Mouse (Mus musculus) urinary bladder, adult 18-20 months (tissue): Measurements from ENCODE around the gene Paxip1.
A peak's percentile ranks its signal among the peaks of the same experiment; 100 is the strongest.

Experiments used
- DNase-seq, 2 experiments: peaks; one replicate each; pipeline ENCODE4 v3.0.0; 2022; ENCODE audit warnings: low spot score in 2 of 2, mixed read lengths in 2 of 2

The Paxip1 gene

DNA sequence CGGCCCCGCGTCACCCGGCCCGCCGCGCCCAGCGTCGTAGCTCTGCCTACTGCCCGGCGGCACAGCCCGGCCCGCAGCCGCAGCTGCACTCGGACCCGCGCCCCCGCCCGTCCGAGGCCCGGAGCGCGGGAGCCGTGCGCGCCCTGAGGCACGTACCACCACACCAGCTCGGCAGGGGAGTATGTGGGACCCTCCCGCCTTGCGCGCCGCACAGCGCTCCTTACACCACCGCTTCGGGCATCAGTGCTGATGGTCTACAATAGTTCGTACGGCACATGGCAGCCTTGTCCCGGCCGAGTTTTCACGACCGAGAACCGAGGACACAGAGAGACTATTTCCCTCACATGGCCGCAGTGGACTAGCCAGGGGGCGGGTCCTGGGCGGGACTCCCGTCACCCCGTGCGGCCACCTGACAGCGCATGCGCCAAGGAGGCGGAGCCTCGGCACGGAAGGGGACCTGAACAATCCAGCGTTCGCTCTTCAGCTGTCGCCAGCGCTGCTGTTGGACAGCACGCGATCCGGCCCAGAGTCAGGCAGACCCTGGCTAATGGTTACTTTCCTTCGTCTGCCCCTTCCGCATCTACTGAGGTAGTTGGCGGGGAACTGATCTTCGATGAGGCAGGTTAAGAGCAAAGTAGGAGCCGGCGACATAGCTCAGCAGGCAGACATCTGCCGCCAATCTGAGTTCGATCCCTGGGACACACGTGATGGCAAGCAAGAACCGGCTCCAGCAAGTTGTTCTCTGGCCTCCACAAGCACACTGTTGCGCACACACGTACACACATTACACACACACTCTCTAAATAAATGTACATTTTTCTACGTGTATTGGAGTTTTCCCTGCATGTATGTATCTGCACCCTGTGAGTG lies at the start of gene Paxip1:
TSS of gene Paxip1 (minus strand) at position 389 of the 870 bp plus-strand sequence.
- peak; percentile 93 to 98 for DNase-seq

DNA sequence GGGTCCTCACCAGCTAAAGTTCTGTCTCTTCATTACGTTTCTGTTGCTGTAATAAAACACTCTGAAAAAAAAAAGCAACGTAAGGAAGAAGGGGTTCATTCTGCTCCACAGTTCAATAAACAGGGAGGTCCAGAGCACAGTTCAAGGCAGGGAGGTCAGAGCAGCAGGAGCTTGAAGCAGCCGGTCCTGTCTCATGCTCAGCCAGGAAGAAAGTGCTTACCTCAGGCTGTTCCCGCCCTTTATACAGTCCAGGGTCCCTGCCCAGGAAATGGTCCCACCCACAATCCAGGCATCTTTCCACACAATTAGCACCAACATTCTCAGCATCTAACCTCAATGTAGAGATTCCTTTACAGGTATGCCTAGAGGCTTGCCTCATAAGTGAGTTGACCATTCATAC lies 46.6 kb upstream of the Paxip1 start:
- DNase-seq = no peak

DNA sequence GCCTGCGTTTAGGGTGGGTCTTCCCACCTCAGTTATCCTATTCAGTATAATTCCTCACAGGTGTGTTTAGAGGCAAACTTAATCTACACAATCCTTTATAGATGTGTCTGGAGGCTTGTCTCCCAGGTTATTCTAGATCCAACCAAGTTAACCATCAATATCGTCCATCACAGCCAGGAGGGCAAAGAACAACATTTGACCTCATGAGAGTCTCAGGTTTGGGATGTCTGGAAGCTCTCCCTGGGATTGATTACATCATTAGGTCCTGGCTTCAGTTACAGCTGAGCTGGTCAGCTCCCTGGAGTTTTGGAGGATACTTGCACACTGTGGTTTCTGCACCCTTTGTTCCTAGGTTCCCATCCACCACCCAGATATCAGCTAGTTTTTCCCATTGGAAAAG lies 43.6 kb upstream of the Paxip1 start:
- DNase-seq = no peak

DNA sequence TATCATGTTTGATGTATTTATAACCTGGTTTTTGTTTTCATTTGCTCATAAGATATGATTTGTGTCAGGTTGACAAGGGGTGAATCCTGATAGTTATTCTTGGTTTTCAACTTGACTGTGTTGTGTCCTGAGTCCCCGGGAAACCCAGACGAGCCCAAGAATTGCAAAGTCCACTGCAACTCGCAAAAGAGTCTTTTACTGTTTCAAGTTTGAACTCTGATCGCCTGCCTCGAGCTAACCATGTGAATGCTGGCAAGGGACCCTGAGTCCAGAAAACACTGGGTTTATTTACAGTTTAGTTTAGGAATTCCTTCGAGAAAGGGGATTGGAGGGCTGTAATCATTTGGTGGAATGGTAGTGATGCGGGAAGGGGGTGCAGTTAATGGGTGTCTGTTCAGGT lies 36.5 kb upstream of the Paxip1 start:
- DNase-seq = no peak

DNA sequence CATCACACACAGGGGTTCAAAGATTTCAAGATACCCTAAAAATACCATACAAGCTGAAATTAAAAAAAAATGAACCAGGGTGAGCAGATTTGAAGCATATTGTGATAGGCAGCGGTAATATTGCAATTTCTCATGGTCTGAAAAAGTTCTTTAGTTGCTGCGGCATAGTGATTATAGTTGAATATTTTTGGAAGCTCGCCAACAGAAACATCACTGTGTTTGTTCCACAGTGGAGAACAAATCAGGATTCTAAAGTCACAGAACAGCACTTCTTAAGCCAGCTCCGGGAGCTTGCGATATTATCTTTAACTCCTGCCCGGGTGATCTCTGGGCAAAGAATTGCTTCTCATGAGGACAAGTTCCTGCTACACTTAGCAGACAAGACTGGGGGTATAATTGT lies 29.7 kb upstream of the Paxip1 start:
- no peak for DNase-seq

DNA sequence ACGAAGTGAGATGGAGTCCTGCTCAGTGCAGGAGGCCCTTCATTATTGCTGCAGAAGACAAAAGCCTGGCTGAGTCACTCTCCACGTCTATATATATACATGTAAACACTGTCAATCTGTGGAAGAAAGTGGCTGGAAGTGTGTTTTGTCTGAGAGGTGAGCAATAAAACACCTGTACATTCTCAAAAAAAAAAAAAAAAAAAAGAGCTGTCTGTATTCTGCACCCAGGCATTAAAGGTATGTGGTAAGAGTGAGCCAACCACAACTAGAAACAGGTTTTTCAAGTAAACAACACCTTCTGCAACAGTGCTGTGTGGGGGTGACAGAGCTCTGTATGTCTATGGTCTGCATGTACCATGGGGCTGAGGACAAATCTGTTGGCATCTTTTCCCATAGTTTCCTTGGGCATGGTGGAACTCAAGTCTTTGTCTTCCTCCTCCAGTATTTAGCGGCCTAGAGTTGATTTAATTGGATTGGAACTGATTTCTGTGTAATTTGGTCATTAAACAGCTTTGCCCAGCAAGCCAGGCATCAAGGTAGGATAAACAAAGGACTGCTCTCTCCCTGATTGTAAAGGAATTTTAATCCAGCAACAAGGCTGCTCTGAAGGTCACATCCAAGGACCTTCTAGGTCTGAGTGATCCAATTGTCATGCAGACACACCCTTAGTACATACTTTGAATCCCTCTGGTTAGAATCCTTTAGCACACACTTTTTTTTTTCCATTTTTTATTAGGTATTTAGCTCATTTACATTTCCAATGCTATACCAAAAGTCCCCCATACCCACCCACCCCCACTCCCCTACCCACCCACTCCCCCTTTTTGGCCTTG lies 27.6 kb upstream of the Paxip1 start:
- no peak for DNase-seq

DNA sequence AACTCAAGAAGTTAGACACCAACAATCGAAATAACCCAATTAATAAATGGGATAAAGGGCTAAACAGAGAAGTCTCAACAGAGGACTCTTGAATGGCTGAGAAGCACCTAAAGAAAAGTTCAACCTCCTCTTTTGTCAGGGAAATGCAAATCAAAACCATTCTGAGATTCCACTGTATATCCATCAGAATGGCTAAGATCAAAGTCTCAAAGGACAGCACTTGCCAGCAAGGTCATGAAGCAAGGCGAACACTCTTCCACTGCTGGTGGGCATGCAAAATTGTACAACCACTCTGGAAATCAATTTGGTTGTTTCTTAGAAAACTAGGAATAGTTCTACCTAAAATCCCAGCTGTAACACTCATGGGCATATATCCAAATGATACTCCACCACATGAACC lies 22.8 kb upstream of the Paxip1 start:
- DNase-seq = no peak

DNA sequence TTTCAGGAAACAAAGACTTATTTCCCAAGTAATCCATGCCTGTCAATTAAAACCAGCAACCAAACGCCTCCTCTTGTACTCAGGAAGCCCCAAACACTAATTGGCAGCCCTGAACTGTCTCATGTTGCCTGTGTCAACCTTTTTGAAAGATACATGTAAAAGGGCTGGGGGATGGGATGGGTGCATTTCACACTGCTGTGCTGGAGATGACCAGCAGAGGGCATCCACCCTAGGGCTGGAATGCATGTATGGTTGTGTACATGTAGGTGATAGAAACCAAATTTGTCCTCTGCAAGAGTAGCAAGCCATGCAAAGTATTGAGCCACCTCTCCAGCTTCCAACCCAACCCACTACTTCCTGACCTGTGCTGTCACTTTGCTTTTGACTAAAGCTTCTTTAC lies 2.4 kb upstream of the Paxip1 start:
- peak; percentile 30 to 47 for DNase-seq

DNA sequence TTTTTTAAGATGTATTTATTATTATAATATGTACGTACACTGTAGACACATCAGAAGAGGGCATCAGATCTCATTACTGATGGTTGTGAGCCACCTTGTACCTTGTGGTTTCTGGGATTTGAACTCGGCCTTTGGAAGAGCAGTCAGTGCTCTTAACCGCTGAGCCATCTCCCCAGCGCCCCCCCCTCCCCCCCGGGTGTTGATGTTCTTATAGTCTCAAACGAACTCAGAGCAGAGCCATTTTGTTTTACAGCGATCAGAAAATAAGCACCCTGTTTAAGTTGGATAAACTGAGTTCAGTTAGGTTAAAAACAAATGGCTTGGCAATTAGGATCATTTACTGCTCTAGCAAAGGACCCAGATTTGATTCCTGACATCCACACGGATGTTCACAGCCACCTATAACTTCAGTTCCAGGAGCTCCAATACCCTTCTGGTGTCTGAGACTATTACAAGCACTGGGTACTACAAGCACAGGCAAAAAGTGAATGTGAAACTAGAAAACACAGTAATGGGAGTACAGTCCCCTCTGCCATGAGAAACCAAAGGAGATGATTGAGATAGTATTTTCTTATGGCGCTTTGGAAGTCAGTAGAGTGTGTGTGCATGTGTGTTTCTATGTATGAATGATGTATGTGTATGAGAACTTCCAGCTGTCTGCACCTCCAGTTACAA lies 1.2 kb upstream of the Paxip1 start:
- no peak for DNase-seq

DNA sequence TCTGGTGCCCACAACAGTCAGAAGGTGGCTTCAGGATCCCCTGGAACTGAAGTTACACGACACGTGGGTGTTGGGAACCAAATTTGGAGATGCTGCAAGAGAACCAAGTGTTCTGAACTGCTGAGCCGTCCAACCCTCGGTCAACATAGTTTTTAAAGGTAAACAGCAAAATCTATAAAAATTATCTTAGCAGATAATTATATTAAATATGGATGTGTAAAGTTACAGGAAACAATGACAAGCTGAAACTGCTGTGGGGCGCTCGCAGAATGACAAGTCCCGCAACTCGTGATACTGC lies 631 bp upstream of the Paxip1 start:
- no peak for DNase-seq

DNA sequence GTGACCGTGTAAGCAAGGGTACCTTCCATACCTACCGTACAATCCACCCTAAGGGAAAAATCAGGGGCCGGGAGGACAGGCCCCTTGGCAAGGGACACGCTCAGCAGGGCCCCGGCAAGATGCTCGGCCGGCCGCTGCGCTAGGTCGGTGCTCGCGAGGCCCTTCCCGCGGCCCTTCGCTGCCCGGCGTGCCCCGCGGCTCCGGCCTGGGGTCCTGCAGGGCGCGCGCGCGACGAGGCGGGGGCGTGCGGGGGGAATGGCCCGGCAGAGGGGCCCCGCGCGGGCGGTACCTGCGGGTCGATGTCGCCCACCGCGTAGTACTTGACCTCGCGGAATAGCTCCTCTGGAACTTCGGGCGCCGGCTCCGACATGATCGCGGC lies 592 bp downstream of the Paxip1 start:
- DNase-seq = peak; percentile 63 to 66

DNA sequence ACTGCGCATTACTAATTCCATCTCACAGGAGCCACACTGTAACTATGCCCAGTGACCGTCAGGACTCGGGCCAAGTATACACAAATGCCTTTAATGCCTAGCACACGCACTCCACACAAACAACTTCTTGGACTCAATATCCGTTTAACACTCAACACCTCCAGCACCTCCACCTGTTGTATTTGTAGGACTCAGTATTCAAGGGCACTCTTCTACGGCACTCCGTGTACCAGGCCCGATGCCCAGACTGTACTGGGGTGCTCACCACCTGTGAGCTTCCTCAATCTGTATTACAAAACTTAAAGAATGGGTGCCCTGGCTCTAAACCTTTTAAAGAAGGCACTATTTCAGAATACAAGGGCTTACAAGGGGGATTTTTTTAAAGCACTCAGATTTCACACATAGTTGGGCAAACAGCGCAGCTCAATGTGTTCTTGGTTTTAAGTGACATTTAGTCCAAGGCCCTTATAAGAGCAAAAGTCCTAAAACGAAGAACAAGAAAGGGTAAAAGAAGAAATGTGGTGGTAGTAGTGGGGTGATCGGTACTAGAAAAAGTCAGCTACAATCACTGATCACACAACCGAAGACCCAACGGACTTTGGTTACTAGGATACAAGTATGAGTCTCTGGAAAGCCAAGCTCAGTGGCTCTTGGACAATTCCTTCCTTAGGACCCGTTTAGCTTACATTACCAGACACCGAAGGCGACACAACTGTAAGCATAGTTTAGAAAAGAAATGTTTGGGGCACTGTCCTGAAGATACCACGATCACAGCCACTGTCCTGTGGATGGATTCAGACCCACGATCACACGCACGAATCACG lies 1.2 kb downstream of the Paxip1 start:
- no peak for DNase-seq

DNA sequence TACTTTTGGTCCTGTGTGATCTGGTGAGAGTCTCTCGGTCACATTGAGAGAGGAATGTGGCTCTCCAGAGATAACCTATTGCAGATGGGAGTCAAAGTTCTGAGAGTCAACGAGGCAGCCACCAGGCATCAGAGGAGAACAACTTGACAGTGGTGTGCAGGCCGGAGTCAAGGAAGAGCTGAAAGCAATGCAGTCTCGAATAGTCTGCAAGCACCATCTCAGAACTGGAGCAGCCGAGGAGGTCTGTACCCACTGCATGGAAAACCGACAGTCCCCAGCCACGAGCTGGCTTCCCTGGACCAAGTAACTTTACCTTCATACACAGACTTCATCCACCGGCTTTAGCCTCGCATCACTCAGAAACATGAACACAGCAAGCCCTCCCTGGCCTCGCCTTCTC lies 1.9 kb downstream of the Paxip1 start:
- no peak for DNase-seq

DNA sequence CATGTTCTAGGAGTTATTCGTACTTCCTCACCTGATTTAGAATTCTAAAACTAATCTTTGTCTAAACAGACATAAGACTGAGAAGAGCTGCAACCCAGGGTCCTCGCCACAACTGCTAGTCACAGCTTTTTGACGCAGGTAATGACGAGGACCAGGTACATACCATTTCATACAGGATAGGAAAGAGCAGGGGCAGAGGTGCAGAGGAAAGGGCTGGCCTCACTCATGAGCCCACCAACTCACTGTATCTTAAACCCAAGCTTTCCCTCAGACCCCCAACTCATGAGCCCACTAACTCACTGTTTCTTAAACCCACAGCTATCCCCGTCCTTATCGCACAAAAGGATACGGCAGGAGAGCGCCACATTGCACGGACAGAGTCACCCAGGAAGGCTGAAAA lies 8.1 kb downstream of the Paxip1 start:
- no peak for DNase-seq

DNA sequence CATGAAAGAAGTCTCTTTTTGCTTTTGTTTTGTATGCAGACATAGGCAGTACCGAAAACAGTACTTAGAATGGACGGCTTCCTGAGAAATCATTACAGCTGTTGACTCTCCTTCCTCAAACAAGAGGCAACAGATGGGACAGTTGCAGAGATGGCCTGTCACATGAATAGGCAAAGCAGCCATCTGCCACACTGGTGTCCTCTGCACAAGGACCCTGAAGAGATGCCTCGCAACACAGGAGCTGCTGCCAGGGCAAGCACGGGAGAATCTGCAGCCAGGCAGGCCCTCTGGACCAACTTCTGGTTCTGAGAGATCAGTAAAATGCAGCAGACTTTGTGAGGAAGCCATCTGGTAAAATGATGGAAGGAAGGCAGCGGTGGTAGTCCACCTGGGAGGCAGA lies 23.5 kb downstream of the Paxip1 start:
- no peak for DNase-seq

DNA sequence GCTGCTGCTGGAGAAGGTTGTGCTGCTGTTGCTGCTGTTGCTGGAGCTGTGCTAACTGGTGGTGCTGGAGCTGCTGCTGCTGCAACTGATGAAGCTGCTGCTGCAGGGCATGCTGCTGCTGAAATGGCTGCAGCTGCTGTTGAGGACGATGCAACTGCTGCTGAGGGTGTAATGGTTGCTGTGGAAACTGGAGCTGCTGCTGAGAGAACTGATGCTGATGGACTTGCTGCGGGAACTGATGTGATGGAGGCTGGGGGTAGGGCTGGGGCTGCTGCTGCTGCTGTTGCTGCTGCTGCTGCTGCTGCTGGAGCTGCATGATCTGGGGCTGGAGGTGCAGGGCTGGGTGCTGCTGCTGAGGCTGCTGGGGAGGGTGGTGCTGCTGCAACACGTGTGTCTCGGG lies 25.7 kb downstream of the Paxip1 start:
- DNase-seq = no peak

DNA sequence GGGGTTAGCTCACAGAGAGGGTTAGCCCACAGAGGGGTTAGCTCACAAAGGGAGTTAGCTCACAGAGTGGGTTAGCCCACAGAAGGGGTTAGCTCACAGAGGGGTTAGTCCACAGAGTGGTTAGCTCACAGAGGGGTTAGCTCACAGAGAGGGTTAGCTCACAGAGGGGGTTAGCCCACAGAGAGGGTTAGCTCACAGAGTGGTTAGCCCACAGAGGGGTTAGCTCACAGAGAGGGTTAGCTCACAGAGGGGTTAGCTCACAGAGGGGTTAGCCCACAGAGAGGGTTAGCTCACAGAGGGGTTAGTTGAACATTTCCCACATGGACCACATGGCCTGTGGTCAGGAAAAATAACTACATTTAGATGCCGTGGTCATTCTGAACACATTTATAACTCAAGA lies 46.5 kb downstream of the Paxip1 start:
- DNase-seq = no peak

DNA sequence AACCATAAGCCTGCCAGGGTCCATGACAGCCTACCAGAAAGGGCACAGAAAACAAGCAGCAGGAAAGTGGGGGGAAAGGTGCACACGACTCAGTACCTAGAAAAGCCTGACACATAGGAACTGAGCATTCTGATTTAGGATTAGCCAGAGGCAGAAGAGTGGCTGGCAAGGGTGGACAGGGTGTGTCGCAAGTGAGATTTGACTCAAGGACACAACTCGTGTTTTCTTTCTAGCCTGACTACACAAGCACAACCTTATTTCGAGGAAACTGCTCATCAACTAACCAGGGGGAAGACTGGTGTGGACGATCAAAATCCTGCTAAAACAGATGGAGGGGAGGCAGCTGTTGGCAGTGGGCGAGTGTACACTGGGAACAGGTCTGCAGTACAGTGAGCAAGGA lies 52.3 kb downstream of the Paxip1 start:
- DNase-seq = no peak

DNA sequence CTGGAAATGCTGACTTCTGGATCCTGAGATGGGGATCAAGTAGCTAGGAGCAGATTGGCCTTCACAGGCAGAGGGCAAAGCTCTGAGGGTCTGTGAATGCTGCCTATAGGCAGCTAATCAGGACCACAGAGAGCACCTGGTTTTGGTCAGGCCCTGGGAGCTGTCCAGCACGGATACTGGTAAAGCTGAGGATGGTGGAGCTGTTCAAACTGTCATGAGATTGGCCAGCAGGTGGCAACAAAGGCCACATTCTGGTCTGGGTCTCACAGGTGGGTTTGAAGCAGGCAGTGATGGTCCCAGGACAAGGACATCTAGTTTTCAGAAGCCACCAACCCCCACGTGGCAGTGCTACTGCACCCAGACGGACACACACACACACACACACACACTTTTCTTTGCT lies 54.3 kb downstream of the Paxip1 start:
- DNase-seq = peak; percentile 8 to 10

DNA sequence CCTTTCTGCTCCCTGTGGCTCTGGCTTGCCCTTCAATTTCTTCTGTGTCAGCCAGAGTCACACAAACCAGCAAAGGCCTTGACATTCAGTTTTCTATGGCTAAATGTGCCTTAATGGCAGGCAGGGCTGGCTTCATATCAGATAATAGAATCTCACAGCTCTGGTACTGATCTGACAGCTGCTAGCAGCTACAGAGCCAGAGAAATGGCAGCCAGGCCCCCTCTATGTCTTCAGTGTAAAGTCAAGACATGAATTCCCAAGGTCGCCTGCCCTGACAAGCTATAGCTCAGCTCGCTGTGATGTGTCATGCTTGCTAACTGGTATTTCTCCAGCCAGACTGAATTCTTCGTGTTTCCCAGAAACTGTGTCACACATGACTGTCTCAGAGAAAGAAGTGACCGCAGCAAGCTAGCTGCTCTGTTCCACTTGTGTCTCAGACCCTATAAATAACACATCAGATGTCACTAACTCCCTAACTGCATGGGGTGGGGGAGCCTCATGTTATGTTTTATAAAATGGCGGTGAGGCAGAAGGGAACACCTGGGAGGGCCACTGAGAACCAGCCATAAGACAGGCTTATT lies 59.1 kb downstream of the Paxip1 start:
- no peak for DNase-seq

DNA sequence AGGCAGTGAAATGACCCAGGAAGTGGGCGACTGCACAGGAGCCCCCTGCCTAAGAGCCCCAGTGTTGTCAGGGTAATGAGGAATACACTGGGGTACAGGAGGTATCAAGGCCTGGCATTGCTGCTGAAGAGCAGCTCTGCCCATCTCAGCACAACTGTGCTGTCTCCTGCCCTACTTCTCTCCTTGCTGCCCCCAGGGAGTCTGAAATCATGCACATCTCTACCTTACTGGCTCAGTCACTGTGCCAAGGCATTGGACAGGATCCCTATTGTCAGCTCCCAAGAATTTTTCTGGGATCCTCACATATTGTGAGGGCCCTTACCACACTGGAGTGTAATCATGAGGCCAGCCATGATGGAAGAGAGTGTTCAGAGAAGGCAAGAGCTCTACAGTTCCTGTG lies 60.1 kb downstream of the Paxip1 start:
- no peak for DNase-seq

DNA sequence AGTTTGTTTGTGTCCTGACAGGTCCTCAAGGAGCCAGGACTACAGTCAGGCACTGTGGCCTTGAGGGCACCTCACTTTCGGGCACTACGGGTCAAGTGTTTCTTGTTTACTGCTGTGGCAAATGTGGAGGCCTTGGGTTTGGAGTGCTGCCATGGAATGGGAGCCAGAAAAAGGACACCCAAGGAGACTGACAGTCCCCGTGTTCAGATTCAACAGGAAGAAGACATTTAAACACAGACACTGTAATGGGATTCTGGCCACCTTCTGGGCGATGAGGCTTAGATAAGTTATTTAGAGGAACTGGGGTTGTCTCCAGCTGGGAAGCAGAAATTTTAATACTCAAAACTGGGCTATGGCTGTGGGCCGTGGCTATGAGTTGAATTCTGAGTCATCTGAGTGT lies 60.8 kb downstream of the Paxip1 start:
- no peak for DNase-seq
